Mouse (Mus musculus) mouse embryonic stem cell (cell line): ENCODE data around the gene Lipe.

Source experiments
- in situ Hi-C, 2 experiments: fragments of 300-500 bp; cut with MboI; formaldehyde crosslinking; loops; 1 replicate in 1 of 2; 3 replicates in 1 of 2; pipeline ENCODE4 v1.14.3; 2019 to 2020; ENCODE audit warnings: low sequenced_read_pairs in 2 of 2, low pct_unique_long_range_greater_than_20kb in 1 of 2, mixed read lengths in 1 of 2; ENCODE audit not compliant: unreplicated experiment in 1 of 2

The Lipe gene

DNA sequence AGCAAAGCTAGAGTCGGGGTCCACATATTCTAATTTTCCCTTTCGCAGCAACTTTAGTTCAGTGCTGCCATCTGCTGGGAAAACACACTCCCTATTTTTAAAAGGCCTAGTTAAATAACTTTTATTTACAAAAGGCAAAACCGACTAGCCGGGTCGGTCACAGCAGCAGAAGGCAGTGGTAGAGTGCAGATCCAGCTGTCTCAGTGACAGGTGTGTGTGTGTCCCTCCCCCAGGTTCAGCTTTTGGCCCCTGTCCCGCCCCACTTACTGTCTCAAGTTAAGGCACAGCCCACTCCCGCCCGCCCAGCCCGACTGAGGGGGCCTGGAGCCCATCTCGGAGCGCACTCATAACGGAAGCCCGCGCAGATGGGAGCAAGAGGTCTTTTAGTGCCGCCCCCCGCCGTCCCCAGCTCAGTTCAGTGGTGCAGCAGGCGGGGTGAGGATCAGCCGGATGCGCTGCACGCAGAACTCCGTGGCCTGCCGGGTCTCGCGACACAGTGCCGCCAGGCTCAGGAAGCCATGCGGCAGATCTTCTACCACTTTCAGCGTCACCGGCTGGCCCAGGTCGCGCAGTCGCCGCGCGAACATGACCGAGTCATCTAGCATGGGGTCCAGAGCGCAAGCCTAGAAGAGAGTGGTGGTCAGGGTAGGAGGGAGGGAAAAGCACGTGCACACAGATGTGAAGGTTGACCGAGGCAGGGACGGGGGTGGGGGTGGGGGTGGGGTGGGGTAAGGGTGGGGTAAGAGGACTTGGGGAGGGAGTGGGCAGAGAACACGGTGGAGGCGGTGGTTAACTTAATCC, 18.8 kb downstream of the Lipe start:
- in situ Hi-C loops: loop anchor here in 1 of 2 experiments (25.0 kb wide), 1 partner anchor 392 kb away; no protein-coding TSS in a partner anchor

GRCm38 (mm10) chr7:25378181-25379100, 20.1 kb downstream of the Lipe start:
- in situ Hi-C loops: loop anchor here in 1 of 2 experiments (25.0 kb wide), 1 partner anchor 391 kb away; no protein-coding TSS in a partner anchor

GRCm38 (mm10) chr7:25377100-25377700, 21.3 kb downstream of the Lipe start:
- in situ Hi-C loops: loop anchor here in 1 of 2 experiments (25.0 kb wide), 1 partner anchor 390 kb away; no protein-coding TSS in a partner anchor

DNA sequence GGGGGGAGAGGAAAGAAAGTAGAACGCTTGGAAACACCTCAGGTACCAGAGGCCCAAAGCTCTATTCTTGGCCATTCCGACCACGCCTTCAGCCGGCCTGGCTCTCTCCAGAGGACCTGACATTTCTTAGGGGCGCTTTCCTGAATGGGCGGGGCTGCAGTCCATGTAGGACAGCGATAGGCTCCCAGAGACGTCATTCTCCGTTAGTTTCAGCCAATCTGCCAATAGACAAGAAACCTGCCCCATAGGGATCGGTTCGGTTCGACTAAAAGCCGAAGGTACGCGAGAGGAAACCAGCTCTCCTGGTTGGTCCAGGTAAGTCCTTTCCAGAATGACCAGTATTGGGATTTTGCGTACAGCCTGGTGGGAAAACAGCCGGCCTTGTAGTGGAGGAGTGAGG, 22.0 kb downstream of the Lipe start:
- in situ Hi-C loops: loop anchor here in 1 of 2 experiments (25.0 kb wide), 1 partner anchor 389 kb away; no protein-coding TSS in a partner anchor

GRCm38 (mm10) chr7:25372441-25372840, 26.1 kb downstream of the Lipe start:
- in situ Hi-C loops: no loop called here

DNA sequence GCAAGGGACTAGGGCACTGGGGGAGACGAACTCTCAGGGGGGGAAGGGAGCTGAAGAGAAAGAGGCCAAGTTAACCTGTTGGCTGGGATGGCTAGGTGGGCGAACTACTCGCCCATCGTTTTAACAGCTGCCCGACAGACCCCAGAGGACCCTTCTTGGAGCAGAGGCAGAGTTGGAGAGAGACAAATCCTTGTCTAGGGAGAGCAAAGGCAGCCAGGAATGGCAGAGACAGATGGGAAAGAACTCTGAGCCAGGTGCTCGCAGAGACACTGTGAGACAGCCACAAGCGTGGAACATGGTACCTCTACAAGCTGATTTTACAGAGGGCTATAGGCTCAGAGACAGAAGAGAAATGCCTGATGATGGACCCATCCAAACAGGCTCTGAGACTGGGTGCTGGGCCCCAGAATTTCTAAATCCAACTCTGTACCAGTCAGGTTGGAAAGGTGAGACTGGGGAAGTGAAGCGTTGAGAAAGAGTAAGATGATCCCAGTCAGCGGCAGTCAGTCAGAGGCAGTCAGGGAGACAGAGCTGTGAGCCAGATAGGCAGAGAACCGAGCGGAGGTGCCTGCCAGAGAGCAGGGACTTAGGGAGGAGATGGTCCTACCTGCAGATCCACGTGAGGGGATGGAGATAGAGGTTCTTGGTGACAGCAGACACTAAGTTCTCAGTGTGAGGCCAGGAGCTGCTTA, 29.3 kb downstream of the Lipe start, which contains the start of gene Cnfn:
Gene Cnfn (minus strand): TSS at position 667 of the 692 bp plus-strand sequence.
- in situ Hi-C loops: no loop called here

DNA sequence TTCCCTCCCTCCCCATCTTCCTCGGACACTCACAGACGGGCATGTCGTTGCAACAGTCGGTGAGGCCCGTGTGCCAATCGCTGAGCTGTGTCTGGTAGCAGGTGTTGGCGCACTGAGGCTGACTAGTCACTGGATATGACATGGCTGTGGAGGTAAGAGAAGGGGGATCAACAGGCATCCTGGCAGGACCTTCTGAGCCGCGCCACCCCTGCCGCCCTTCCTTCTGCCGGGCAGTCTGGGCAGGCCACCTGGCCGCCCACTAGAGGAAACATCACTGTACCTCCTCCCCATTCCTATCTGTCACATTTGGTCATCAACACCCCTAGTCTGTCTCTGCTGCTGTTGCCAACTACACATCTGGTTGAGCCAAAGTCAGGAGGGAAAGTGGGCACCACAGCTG, 30.2 kb downstream of the Lipe start:
- in situ Hi-C loops: no loop called here

DNA sequence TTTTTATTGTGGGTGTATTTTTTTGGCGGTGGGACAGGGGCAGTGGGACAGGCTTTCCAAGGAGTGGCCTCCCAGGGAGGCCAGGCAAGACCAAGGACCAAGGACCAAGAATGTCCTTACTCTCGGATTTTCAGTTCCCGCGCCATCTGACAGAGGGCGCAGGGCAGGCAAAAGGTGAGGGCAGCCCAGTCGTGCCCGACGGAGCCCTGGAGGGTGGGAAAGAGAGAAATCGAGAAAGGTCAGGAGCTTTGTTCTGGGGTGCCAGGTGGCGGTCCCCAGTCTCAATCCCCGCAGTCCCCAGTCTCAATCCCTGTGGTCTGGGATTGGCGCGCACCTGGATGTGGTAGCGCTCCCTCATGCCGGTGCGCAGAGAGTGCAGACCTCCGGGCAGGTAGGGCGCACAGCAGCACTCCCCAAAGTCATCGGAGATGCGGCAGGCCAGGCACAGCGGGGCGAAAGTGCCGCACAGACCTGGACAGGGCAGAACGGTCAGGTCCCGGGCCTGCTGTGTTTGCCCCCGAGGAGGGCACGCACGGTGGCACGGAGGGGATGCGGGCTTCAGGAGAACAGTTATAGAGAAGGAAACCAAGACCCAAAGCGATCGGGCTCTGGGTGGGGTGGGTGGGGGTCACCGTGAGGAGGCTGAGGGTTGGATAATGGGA, 30.7 kb downstream of the Lipe start:
- in situ Hi-C loops: no loop called here

GRCm38 (mm10) chr7:25365937-25366625, 32.4 kb downstream of the Lipe start:
- in situ Hi-C loops: no loop called here

- in situ Hi-C loops: no loop called here
Measured at GRCm38 (mm10) chr7:25363632-25364031, 34.9 kb downstream of the Lipe start.

DNA sequence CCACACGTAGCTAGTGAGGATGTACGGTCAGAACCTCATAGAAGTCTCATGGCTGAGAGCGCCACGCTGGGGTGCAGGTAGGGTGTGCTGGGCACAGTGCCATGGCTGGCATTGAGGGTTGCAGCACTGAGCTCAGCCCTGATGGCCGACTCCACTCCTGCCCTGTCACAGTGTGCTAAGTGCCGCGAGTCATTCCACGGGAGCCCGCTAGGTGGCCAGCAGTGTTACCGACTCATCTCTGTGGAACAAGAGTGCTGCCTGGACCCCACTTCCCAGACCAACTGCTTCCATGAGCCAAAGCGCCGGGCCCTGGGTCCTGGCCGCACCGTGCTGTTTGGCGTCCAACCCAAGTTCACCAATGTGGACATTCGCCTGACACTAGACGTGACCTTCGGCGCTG, 35.4 kb downstream of the Lipe start:
- in situ Hi-C loops: no loop called here

- in situ Hi-C loops: no loop called here
Measured at GRCm38 (mm10) chr7:25358721-25359206, 39.7 kb downstream of the Lipe start.

GRCm38 (mm10) chr7:25348861-25349260, 49.6 kb downstream of the Lipe start:
- in situ Hi-C loops: no loop called here

DNA sequence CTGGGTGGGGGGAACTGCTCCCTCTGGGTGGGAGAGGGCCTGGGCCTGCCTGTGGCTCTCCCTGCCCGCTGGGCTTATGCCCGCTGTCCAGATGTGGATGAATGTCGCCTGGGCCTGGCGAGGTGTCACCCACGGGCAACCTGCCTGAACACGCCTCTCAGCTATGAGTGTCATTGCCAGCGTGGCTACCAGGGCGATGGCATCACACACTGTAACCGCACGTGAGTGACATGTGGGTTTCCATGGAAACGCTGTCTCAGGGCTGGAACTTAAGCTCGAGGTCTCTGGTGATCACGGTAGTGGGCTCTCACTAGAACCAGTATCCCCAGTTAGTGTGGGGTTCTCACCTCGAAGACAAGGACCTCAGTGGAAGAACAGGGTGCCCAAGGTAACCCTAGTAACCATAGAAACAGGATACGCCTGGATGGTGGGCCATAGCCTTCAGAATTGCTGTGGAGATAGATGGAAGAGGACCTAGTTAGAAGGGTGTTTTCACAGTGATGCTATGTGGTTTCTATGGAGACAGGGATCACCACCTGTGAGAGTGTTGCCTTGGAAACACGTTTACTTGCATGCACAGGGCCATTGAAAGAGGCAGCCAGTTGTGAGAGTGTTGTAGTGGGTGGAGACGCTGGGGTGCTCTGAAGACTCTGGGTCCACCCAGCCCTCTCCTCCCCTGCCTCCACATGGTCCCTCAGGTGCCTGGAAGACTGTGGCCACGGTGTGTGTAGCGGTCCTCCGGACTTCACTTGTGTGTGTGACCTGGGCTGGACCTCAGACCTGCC, 57.3 kb downstream of the Lipe start:
- in situ Hi-C loops: no loop called here

DNA sequence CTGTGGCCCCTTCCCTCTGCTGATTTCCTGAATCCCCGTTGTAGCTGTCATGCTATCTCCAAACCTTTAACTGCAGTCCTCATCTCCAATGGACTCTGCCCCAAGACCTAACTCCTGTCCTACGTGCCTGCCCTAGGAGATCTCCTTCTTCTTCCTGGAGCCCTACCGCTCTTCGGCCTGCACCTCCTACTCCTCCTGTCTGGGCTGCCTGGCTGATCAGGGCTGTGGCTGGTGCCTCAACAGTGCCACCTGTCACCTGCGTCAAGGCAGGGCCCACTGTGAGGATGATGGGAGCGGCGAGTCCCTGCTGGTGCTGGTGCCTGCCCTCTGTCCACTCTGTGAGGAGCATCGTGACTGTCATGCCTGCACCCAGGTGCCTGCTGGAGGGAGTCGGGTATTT, 59.2 kb downstream of the Lipe start:
- in situ Hi-C loops: loop anchor here in 1 of 2 experiments (10.0 kb wide), 1 partner anchor 235 kb away; no protein-coding TSS in a partner anchor

DNA sequence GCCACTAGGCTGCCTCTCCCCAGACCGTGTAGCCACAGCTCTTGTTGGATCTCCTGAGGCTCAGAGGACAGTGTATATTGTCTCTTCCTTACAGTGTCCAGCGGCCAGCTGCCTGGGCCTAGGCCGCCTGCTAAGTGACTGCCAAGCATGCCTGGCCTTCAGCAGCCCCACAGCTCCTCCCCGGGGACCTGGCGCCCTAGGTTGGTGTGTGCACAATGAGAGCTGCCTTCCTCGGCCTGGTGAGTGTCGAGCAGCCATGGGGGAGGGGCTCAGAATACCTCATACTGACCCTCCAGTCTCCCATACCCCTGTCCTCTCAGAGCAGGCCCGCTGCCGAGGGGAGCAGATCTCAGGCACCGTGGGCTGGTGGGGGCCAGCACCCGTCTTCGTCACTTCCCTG, 64.0 kb downstream of the Lipe start:
- in situ Hi-C loops: loop anchor here in 1 of 2 experiments (10.0 kb wide), 1 partner anchor 230 kb away; no protein-coding TSS in a partner anchor
